Mouse (Mus musculus): ENCODE measurements at regions not wholly inside any gene's neighbourhood (a gene's known extent, or its start where the extent isn't known, plus 50 kb on each side); places are given as distances from the start of the nearest gene placed in this dataset.

GRCm38 (mm10) chr13:115427091-115428033 is 325.6 kb upstream of the Itga1 start:
- no peak for DNase-seq (ENCODE audit: extremely low spot score, low spot score)

- DNase-seq (ENCODE audit: extremely low spot score, low spot score): no peak
Measured at GRCm38 (mm10) chr13:115425610-115426562, 324.1 kb upstream of the Itga1 start.

- no peak for DNase-seq (ENCODE audit: extremely low spot score, low spot score)
Measured at GRCm38 (mm10) chr13:115423761-115424160, 322.0 kb upstream of the Itga1 start.

GRCm38 (mm10) chr13:115421483-115421882 is 319.7 kb upstream of the Itga1 start:
- no peak for DNase-seq (ENCODE audit: extremely low spot score, low spot score)

- no peak for DNase-seq (ENCODE audit: extremely low spot score, low spot score)
Measured at GRCm38 (mm10) chr13:115417829-115418228, 316.1 kb upstream of the Itga1 start.

- no peak for DNase-seq (ENCODE audit: extremely low spot score, low spot score)
Measured at GRCm38 (mm10) chr13:115413721-115414531, 312.2 kb upstream of the Itga1 start.

GRCm38 (mm10) chr13:115405916-115406315 is 304.2 kb upstream of the Itga1 start:
- no peak for DNase-seq (ENCODE audit: extremely low spot score, low spot score)

GRCm38 (mm10) chr13:115400706-115401215 is 299.0 kb upstream of the Itga1 start:
- DNase-seq (ENCODE audit: extremely low spot score, low spot score): no peak

GRCm38 (mm10) chr13:115379682-115380081 is 277.9 kb upstream of the Itga1 start:
- no peak for DNase-seq (ENCODE audit: extremely low spot score, low spot score)

GRCm38 (mm10) chr13:115376180-115376880 is 274.6 kb upstream of the Itga1 start:
- DNase-seq (ENCODE audit: extremely low spot score, low spot score): no peak

- DNase-seq (ENCODE audit: extremely low spot score, low spot score): no peak
Measured at GRCm38 (mm10) chr13:115361457-115361856, 259.7 kb upstream of the Itga1 start.

- no peak for DNase-seq (ENCODE audit: extremely low spot score, low spot score)
Measured at GRCm38 (mm10) chr13:115347022-115347398, 245.2 kb upstream of the Itga1 start.

- DNase-seq (ENCODE audit: extremely low spot score, low spot score): no peak
Measured at GRCm38 (mm10) chr13:115346115-115347021, 244.6 kb upstream of the Itga1 start.

- no peak for DNase-seq (ENCODE audit: extremely low spot score, low spot score)
Measured at GRCm38 (mm10) chr13:115329000-115329960, 227.5 kb upstream of the Itga1 start.

GRCm38 (mm10) chr13:115326294-115326693 is 224.5 kb upstream of the Itga1 start:
- no peak for DNase-seq (ENCODE audit: extremely low spot score, low spot score)

- DNase-seq (ENCODE audit: extremely low spot score, low spot score): no peak
Measured at GRCm38 (mm10) chr13:115316681-115317080, 214.9 kb upstream of the Itga1 start.

GRCm38 (mm10) chr13:115308586-115308985 is 206.8 kb upstream of the Itga1 start:
- no peak for DNase-seq (ENCODE audit: extremely low spot score, low spot score)

GRCm38 (mm10) chr13:115287371-115287770 is 185.6 kb upstream of the Itga1 start:
- DNase-seq (ENCODE audit: extremely low spot score, low spot score): no peak

Data from neural tube, embryonic 10.5 days (tissue).